Mouse (Mus musculus) heart, embryonic 16.5 days (tissue): ENCODE measurements around the gene Slc25a16. TPM values are rescaled to one million over a fixed set of nuclear protein-coding genes. Genes with fewer than 3 reads are reported as not detected.

Experiments
- ATAC-seq: fragments of 200-750 bp; cut with Nextera tagmentation; replicated peaks from 2 replicates; pipeline ENCODE4 v1.8.0; 2017; ENCODE audit warnings: moderate number of reproducible peaks; ENCODE audit not compliant: insufficient read depth, low FRiP score; ENCODE audit errors: extremely low read depth
- H3K27ac ChIP-seq: fragments of 300-500 bp; sonication (generic); 2 replicates; pipeline ENCODE4 v1.5.1; 2014; ENCODE audit warnings: mild to moderate bottlenecking, low read length, control low read depth, moderate library complexity
- H3K27me3 ChIP-seq: fragments of 300-500 bp; sonication (generic); 2 replicates; pipeline ENCODE4 v1.6.1; 2014; ENCODE audit warnings: low read length, mixed read lengths; ENCODE audit not compliant: control insufficient read depth, insufficient read depth
- H3K36me3 ChIP-seq: fragments of 300-500 bp; sonication (generic); 2 replicates; pipeline ENCODE4 v1.6.1; 2014; ENCODE audit not compliant: control insufficient read depth, insufficient read depth
- H3K4me1 ChIP-seq: fragments of 300-500 bp; sonication (generic); 2 replicates; pipeline ENCODE4 v1.6.1; 2014; ENCODE audit warnings: low read length, mixed read lengths; ENCODE audit not compliant: control insufficient read depth, insufficient read depth
- H3K4me2 ChIP-seq: fragments of 300-500 bp; sonication (generic); 2 replicates; pipeline ENCODE4 v1.6.1; 2014; ENCODE audit warnings: low read depth, mild to moderate bottlenecking, control low read depth, low read length
- H3K4me3 ChIP-seq: fragments of 300-500 bp; sonication (generic); 2 replicates; pipeline ENCODE4 v1.5.1; 2014; ENCODE audit warnings: mild to moderate bottlenecking, control low read depth, low read length
- H3K9ac ChIP-seq: fragments of 300-500 bp; sonication (generic); 2 replicates; pipeline ENCODE4 v1.6.1; 2014; ENCODE audit warnings: low read length, control low read depth
- H3K9me3 ChIP-seq: fragments of 300-500 bp; sonication (generic); replicated peaks from 2 replicates; pipeline ENCODE4 v1.6.1; 2016; ENCODE audit warnings: low read length; ENCODE audit not compliant: control insufficient read depth
- WGBS: fragments of 180-500 bp; shearing (Covaris S2); extraction: QIAGEN DNeasy Blood & Tissue Kit; methylation state at CpG from one replicate; pipeline ENCODE4 v1.1.7; 2014; 5-methylcytosine and 5-hydroxymethylcytosine counted together
- polyA plus RNA-seq: library from polyadenylated mRNA; unstranded; fragments of >200 nt; fragmentation: Nextera tagmentation; extraction: Ambion mirVana; gene quantifications from 2 replicates; pipeline ENCODE4 v1.2.1, GENCODE M21; 2015

Slc25a16 gene
- polyA plus RNA-seq, 1 experiment from 2014 or later, result 14.0 TPM

- Histone ChIP-seq H3K4me1 (no peaks in the 10 kb centered on the region), H3K27me3 (no peaks in the 10 kb centered on the region), H3K4me2 (no peak overlapping the region), H3K9ac (no peak overlapping the region), H3K4me3 (no peak overlapping the region), H3K27ac (no peak overlapping the region), H3K9me3 (no peaks in the 10 kb centered on the region), H3K36me3 (peaks cover 18% of the 10 kb centered on the region)
- no peak for ATAC-seq
- WGBS, result 80% methylated on average over 16 of the region's 16 CpGs
Measured at GRCm38 (mm10) chr10:62971821-62972220, 51.4 kb downstream of the Slc25a16 start.

DNA sequence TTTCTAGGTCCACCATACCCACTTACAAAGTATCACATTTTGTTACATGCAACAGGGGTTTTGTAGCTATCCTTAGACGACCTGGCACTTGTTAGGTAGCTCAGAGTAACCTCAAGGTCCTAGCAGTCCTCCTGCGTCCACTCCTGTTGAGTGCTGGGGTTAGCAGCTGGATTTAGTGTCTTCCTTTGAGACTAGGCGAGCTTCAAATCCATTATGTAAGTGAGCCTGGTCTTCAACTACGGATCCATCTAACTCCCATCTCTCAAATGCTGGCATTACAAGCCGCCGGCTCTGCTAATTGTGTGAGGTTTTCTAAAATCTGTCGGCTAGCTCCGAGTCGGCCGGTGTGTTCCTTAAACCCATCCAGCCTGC lies 59.2 kb downstream of the Slc25a16 start:
- Histone ChIP-seq H3K4me2 (peak overlapping the region; percentile 85), H3K4me1 (peaks cover 15% of the 10 kb centered on the region), H3K9ac (peak overlapping the region; percentile 80), H3K36me3 (no peaks in the 10 kb centered on the region; the same call in 1 of the 2 replicates), H3K4me3 (peak overlapping the region; percentile 97), H3K27me3 (no peaks in the 10 kb centered on the region), H3K9me3 (no peaks in the 10 kb centered on the region), H3K27ac (no peak overlapping the region)
- 14% methylated on average over 10 of the region's 10 CpGs for WGBS
- ATAC-seq, result no peak

GRCm38 (mm10) chr10:62980039-62980954 lies 59.9 kb downstream of the Slc25a16 start, which contains the start of gene Rufy2:
Gene Rufy2 (plus strand): TSS chr10:62980223.
- Histone ChIP-seq H3K36me3 (no peaks in the 10 kb centered on the region; the same call in 1 of the 2 replicates), H3K9ac (peak within 1 kb of the TSS; percentile 80), H3K4me3 (peak within 1 kb of the TSS; percentile 97), H3K27ac (peak within 1 kb of the TSS; percentile 76), H3K4me1 (peaks cover 20% of the 10 kb centered on the region), H3K4me2 (peak within 1 kb of the TSS; percentile 85), H3K27me3 (no peaks in the 10 kb centered on the region), H3K9me3 (no peaks in the 10 kb centered on the region)
- under 1% methylated on average over 75 of the region's 77 CpGs for WGBS
- peak; percentile 90 for ATAC-seq

GRCm38 (mm10) chr10:62984072-62984471 lies 63.6 kb downstream of the Slc25a16 start:
- ATAC-seq, result no peak
- Histone ChIP-seq H3K36me3 (peaks cover 6% of the 10 kb centered on the region; the same call in 1 of the 2 replicates), H3K27ac (peak overlapping the region; percentile 66), H3K9me3 (no peaks in the 10 kb centered on the region), H3K4me3 (no peak overlapping the region), H3K9ac (no peak overlapping the region), H3K4me1 (peaks cover 20% of the 10 kb centered on the region), H3K27me3 (no peaks in the 10 kb centered on the region), H3K4me2 (peak overlapping the region; percentile 4; the same call in 1 of the 2 replicates)
- WGBS, result 78% methylated on average over 11 of the region's 11 CpGs

- Histone ChIP-seq H3K9ac (no peak overlapping the region), H3K4me1 (peaks cover 20% of the 10 kb centered on the region), H3K4me2 (peak overlapping the region; percentile 4; the same call in 1 of the 2 replicates), H3K4me3 (no peak overlapping the region), H3K9me3 (no peaks in the 10 kb centered on the region), H3K27ac (peak overlapping the region; percentile 66), H3K27me3 (no peaks in the 10 kb centered on the region), H3K36me3 (peaks cover 7% of the 10 kb centered on the region)
- ATAC-seq, result peak; percentile 32; the same call in 1 of the 2 replicates
- WGBS, result 52% methylated on average over 6 of the region's 6 CpGs
Measured at GRCm38 (mm10) chr10:62984495-62984894, 64.1 kb downstream of the Slc25a16 start.

GRCm38 (mm10) chr10:62987341-62987740 lies 66.9 kb downstream of the Slc25a16 start:
- Histone ChIP-seq H3K4me2 (no peak overlapping the region), H3K4me1 (peaks cover 10% of the 10 kb centered on the region; the same call in 1 of the 2 replicates), H3K9me3 (no peaks in the 10 kb centered on the region), H3K9ac (no peak overlapping the region), H3K36me3 (peaks cover 24% of the 10 kb centered on the region), H3K4me3 (no peak overlapping the region), H3K27ac (no peak overlapping the region), H3K27me3 (no peaks in the 10 kb centered on the region)
- no peak for ATAC-seq
- 27% methylated on average over 3 of the region's 3 CpGs for WGBS

- no peaks in the 10 kb centered on the region for H3K27me3 ChIP-seq
- ATAC-seq, result no peak
- no peaks in the 10 kb centered on the region for H3K4me1 ChIP-seq
- no peak overlapping the region for H3K4me3 ChIP-seq
- H3K9me3 ChIP-seq, result no peaks in the 10 kb centered on the region
- no peak overlapping the region for H3K27ac ChIP-seq
- H3K9ac ChIP-seq, result no peak overlapping the region
- 95% methylated on average over 15 of the region's 15 CpGs for WGBS
- no peak overlapping the region for H3K4me2 ChIP-seq
- peaks cover 41% of the 10 kb centered on the region for H3K36me3 ChIP-seq
Measured at GRCm38 (mm10) chr10:62990636-62991035, 70.2 kb downstream of the Slc25a16 start.

GRCm38 (mm10) chr10:62993991-62994390 lies 73.6 kb downstream of the Slc25a16 start:
- no peak overlapping the region for H3K4me2 ChIP-seq
- H3K27me3 ChIP-seq, result no peaks in the 10 kb centered on the region
- H3K4me3 ChIP-seq, result no peak overlapping the region
- H3K27ac ChIP-seq, result no peak overlapping the region
- 83% methylated on average over 8 of the region's 9 CpGs for WGBS
- peaks cover 50% of the 10 kb centered on the region for H3K36me3 ChIP-seq
- no peaks in the 10 kb centered on the region for H3K4me1 ChIP-seq
- no peak overlapping the region for H3K9ac ChIP-seq
- H3K9me3 ChIP-seq, result no peaks in the 10 kb centered on the region
- ATAC-seq, result no peak
